Mouse (Mus musculus) hindbrain, embryonic 14.5 days (tissue): ENCODE data around the gene Jag2. TPM values are rescaled to one million over a fixed set of nuclear protein-coding genes. Genes with fewer than 3 reads are reported as not detected.

Experiments
- microRNA-seq: library from miRNA; unstranded; fragments of <30 nt; microRNA quantifications from one replicate; pipeline ENCODE4, GENCODE M21; 2016
- polyA plus RNA-seq: library from polyadenylated mRNA; unstranded; fragments of >200 nt; fragmentation: Nextera tagmentation; extraction: Ambion mirVana; gene quantifications from 2 replicates; pipeline ENCODE4 v1.2.1, GENCODE M21; 2014

Jag2 gene
- polyA plus RNA-seq, 1 experiment from 2014 or later: 16.1 TPM

Small RNA genes lying within 50 kb of the gene (microRNA-seq; reads per million reads assigned to microRNA genes)
- gene Mir6941: 0.81 reads per million

Other genes with a start within 250 kb of the Jag2 start
- 39.5 and 41.9 TPM in 2 replicates for gene Cep170b, start 209.3 kb downstream of the Jag2 start, polyA plus RNA-seq
- gene Pld4, start 169.1 kb downstream of the Jag2 start, polyA plus RNA-seq: 7.1 and 7.9 TPM in 2 replicates
- 1.9 and 2.5 TPM in 2 replicates for gene Ahnak2, start 127.1 kb downstream of the Jag2 start, polyA plus RNA-seq
- 20.2 and 21.0 TPM in 2 replicates for gene Clba1, start 120.8 kb downstream of the Jag2 start, polyA plus RNA-seq
- gene Cdca4, start 100.4 kb downstream of the Jag2 start, polyA plus RNA-seq: 39.1 and 43.4 TPM in 2 replicates
- gene Gpr132, start 61.5 kb downstream of the Jag2 start, polyA plus RNA-seq: not detected in 2 replicates
- gene Nudt14, start 12.3 kb upstream of the Jag2 start, polyA plus RNA-seq: 60.9 and 70.1 TPM in 2 replicates
- 52.2 and 52.8 TPM in 2 replicates for gene Btbd6, start 46.7 kb upstream of the Jag2 start, polyA plus RNA-seq
- 41.4 and 46.3 TPM in 2 replicates for gene Brf1, start 70.9 kb upstream of the Jag2 start, polyA plus RNA-seq
- 26.8 and 27.9 TPM in 2 replicates for gene Pacs2, start 84.7 kb upstream of the Jag2 start, polyA plus RNA-seq
- 0.40 TPM in 1 of 2 replicates, not detected in the other for gene Tex22, start 144.7 kb upstream of the Jag2 start, polyA plus RNA-seq
- gene Mta1, start 168.5 kb upstream of the Jag2 start, polyA plus RNA-seq: 17.8 and 19.3 TPM in 2 replicates
- 280 and 288 TPM in 2 replicates for gene Crip2, start 210.5 kb upstream of the Jag2 start, polyA plus RNA-seq
- gene Crip1, start 216.5 kb upstream of the Jag2 start, polyA plus RNA-seq: 30.5 and 34.4 TPM in 2 replicates
- 10.2 and 14.4 TPM in 2 replicates for gene Tedc1, start 226.6 kb upstream of the Jag2 start, polyA plus RNA-seq